Mouse (Mus musculus) thymus, adult 2 months (tissue): ENCODE measurements at regions not wholly inside any gene's neighbourhood (a gene's known extent, or its start where the extent isn't known, plus 50 kb on each side); places are given as distances from the start of the nearest gene placed in this dataset.

Experiments
- DNase-seq: peaks from one replicate; pipeline ENCODE4 v3.0.0; 2021
- H3K27ac ChIP-seq: fragments of 200-500 bp; 2 replicates; pipeline ENCODE4 v1.5.1; 2012; ENCODE audit warnings: low read length, control low read depth; ENCODE audit not compliant: control insufficient read depth, insufficient read depth
- H3K27me3 ChIP-seq: fragments of 200-500 bp; 2 replicates; pipeline ENCODE4 v1.6.1; 2012; ENCODE audit warnings: mild to moderate bottlenecking, low read length, moderate library complexity, mixed read lengths; ENCODE audit not compliant: control insufficient read depth, insufficient read depth
- H3K36me3 ChIP-seq: fragments of 200-500 bp; 2 replicates; pipeline ENCODE4 v1.6.1; 2012; ENCODE audit warnings: mild to moderate bottlenecking, low read length, moderate library complexity; ENCODE audit not compliant: control insufficient read depth, insufficient read depth
- H3K4me1 ChIP-seq: fragments of 200-500 bp; replicated peaks from 2 replicates; pipeline ENCODE4 v1.6.1; 2012; ENCODE audit warnings: low read length; ENCODE audit not compliant: control insufficient read depth, insufficient read depth
- H3K4me3 ChIP-seq: fragments of 200-500 bp; 2 replicates; pipeline ENCODE4 v1.5.1; 2012; ENCODE audit warnings: mild to moderate bottlenecking, low read length, control low read depth, moderate library complexity; ENCODE audit not compliant: control insufficient read depth, insufficient read depth
- CTCF ChIP-seq: fragments of 200-500 bp; IDR thresholded peaks from 2 replicates; pipeline ENCODE4 v1.5.1; 2012; ENCODE audit warnings: mild to moderate bottlenecking, control low read depth, low read length, moderate library complexity, borderline replicate concordance; ENCODE audit not compliant: control insufficient read depth, poor library complexity, insufficient read depth; ENCODE audit errors: extremely low read depth
- POLR2A ChIP-seq: fragments of 200-500 bp; IDR thresholded peaks from 2 replicates; pipeline ENCODE4 v1.6.1; 2012; ENCODE audit warnings: mild to moderate bottlenecking, low read length, control low read depth, moderate library complexity; ENCODE audit not compliant: control insufficient read depth, poor library complexity, insufficient read depth; ENCODE audit errors: extremely low read depth
- WGBS: fragments of 180-500 bp; shearing (Covaris S2); methylation state at CpG from one replicate; pipeline ENCODE4 v1.1.7; 2018; 5-methylcytosine and 5-hydroxymethylcytosine counted together

DNA sequence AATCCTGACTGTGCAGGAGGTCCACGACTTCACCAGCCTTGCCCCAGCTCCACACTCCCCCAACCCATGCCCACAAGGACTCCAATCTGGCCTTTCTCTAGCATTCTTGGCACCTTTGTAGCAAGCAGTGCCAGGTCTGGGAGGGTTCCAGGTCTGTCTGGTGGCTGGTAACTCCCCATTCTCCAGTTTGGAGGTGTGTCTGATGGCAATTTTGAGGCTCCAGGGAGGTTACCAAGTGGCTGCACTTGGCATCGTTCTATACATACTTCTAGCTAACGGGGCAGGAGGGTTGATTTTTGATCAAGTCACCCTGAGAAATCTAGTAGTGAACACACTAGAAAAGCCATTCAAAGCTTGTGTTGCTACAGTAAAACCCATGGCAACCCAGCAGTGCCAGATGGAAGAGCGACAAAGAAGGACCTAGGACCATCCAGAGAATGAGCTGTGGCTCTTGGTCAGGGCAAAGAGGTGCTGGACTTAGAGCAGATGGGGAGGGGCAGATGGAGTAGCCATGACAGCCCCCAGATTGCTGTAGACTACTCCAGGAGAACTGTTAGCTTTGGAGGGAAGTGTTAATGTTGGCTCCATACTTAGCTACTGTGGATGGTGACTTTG is 366.2 kb upstream of the Mki67 start:
- H3K27me3 ChIP-seq: no peaks in the 10 kb centered on the region
- H3K4me3 ChIP-seq: no peak overlapping the region
- H3K27ac ChIP-seq: no peak overlapping the region
- no peaks in the 10 kb centered on the region for H3K36me3 ChIP-seq
- no peak for DNase-seq
- TF ChIP-seq POLR2A (no peak), CTCF (no peak)
- no peaks in the 10 kb centered on the region for H3K4me1 ChIP-seq
- WGBS: 88% methylated on average over 4 of the region's 4 CpGs

- H3K4me3 ChIP-seq: no peak overlapping the region
These were observed 366.8 kb upstream of the Mki67 start for GRCm38 (mm10) chr7:136083005-136083404.

DNA sequence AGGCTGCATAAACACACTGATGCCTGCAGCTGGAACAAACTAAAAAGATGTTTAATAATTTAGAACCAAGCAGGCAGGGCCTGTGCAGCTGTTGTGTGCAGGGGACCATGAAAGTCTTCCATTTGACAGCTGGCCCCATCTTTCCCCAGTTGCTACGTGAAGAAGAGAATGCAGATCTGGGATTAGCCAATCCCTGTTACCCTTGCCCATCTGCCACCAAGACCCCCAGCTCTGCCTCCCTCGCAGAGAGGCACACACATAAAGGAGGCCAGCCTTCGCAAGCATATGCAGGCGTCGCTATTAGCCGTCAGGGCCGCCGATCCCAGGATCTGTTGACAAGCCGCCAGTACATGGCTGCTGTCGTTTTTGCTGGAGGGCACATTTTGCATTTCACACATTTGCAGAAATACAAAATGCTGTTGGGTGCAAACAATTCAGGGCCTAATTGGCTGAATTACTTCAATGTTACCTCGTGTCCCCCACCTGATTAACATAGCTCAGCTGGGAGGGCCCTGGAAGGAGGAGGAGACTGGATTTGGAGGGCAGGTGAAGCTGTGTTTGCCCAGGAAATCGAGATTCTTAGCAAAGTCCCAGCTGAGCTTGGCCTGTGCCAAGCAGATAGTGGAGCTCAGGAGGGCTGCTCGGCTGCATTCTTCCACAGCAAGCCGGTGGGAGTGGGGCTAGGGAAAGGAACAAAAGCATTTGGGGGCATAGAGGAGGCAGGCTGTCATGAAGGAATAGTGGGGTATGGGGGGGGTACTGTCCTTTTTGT is 367.6 kb upstream of the Mki67 start:
- no peaks in the 10 kb centered on the region for H3K36me3 ChIP-seq
- DNase-seq: no peak
- H3K27me3 ChIP-seq: no peaks in the 10 kb centered on the region
- WGBS: 81% methylated on average over 14 of the region's 14 CpGs
- no peak overlapping the region for H3K4me3 ChIP-seq
- no peaks in the 10 kb centered on the region for H3K4me1 ChIP-seq
- no peak overlapping the region for H3K27ac ChIP-seq
- no peak for TF ChIP-seq POLR2A
- TF ChIP-seq CTCF: no peak

More at GRCm38 (mm10) chr7:136083005-136083404, 366.8 kb upstream of the Mki67 start:
- TF ChIP-seq CTCF (no peak), POLR2A (no peak)
- H3K27ac ChIP-seq: no peak overlapping the region
- WGBS: 96% methylated on average over 10 of the region's 10 CpGs
- no peaks in the 10 kb centered on the region for H3K4me1 ChIP-seq
- no peak for DNase-seq
- H3K36me3 ChIP-seq: no peaks in the 10 kb centered on the region
- H3K27me3 ChIP-seq: no peaks in the 10 kb centered on the region

DNA sequence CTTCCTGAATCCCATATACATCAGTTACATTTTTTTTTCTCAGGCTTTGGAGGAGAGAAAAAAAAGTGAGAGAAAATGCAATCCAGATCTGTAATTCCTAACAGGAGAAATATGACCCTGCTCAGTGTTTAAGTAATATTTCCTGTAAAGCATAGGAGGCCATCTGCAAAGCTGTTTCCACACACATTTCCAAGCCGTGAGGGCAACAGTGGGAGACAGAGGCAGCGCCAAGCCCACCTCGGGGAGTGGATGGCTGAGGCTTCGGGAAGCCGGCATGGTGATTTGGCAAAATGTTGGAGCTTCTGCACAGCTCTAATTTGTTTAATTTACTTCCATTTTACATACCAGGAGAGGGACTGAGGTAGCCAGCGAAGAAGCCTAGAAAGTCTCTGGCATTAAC is 372.6 kb upstream of the Mki67 start:
- DNase-seq: no peak
- no peaks in the 10 kb centered on the region for H3K4me1 ChIP-seq
- H3K4me3 ChIP-seq: no peak overlapping the region
- no peaks in the 10 kb centered on the region for H3K27me3 ChIP-seq
- H3K27ac ChIP-seq: no peak overlapping the region
- H3K36me3 ChIP-seq: no peaks in the 10 kb centered on the region
- 96% methylated on average over 6 of the region's 6 CpGs for WGBS
- TF ChIP-seq POLR2A: no peak
- no peak for TF ChIP-seq CTCF

- Histone ChIP-seq H3K4me1 (no peaks in the 10 kb centered on the region), H3K36me3 (no peaks in the 10 kb centered on the region), H3K4me3 (no peak overlapping the region), H3K27ac (no peak overlapping the region), H3K27me3 (no peaks in the 10 kb centered on the region)
- WGBS: 86% methylated on average over 14 of the region's 14 CpGs
- TF ChIP-seq CTCF: no peak
- TF ChIP-seq POLR2A: no peak
- no peak for DNase-seq
These were observed 378.7 kb upstream of the Mki67 start for GRCm38 (mm10) chr7:136094681-136095360.

GRCm38 (mm10) chr7:136104021-136104420 is 387.9 kb upstream of the Mki67 start:
- Histone ChIP-seq H3K4me3 (no peak overlapping the region), H3K27ac (no peak overlapping the region), H3K36me3 (no peaks in the 10 kb centered on the region), H3K4me1 (no peaks in the 10 kb centered on the region), H3K27me3 (no peaks in the 10 kb centered on the region)
- DNase-seq: no peak
- TF ChIP-seq CTCF (no peak), POLR2A (no peak)
- WGBS: 92% methylated on average over 4 of the region's 4 CpGs

DNA sequence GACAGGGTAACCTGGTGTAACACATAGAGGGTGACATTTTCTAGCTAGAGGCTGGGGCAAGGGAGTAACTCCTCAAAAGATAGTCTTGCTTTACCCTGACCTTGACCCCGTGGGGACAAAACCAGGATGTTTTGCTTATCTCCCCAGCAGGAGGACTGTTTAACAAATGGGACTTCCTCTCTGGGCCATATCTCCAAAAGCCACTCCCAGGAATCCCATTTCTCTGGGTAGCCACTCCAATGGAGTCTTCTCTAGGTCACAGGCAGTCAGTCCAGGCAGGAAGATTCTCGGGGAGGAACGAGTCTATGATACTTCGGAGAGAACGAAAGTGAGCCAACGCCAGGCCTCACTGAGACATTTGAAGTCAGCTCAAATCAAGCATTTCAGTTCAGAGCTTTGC is 396.0 kb upstream of the Mki67 start:
- Histone ChIP-seq H3K36me3 (no peaks in the 10 kb centered on the region), H3K4me3 (no peak overlapping the region), H3K27me3 (no peaks in the 10 kb centered on the region), H3K4me1 (no peaks in the 10 kb centered on the region), H3K27ac (no peak overlapping the region)
- no peak for DNase-seq
- 77% methylated on average over 6 of the region's 6 CpGs for WGBS
- TF ChIP-seq POLR2A (no peak), CTCF (no peak)
